Mouse (Mus musculus) cerebellum, postnatal 25 days (tissue): Measurements from ENCODE around the gene Uba52.

Source experiments
- DNase-seq, 2 experiments: peaks; one replicate each; pipeline ENCODE4 v3.0.0; 2021; ENCODE audit warnings: mixed read lengths in 2 of 2

The Uba52 gene

GRCm38 (mm10) chr8:70481908-70482307 is 28.7 kb downstream of the Uba52 start:
- DNase-seq: no peak

- DNase-seq: peak in 1 of 2 experiments; percentile 54
These were observed 33.2 kb downstream of the Uba52 start for GRCm38 (mm10) chr8:70477269-70477982.

- DNase-seq: peak; percentile 96 to 98
These were observed 34.0 kb downstream of the Uba52 start, which contains the start of gene Klhl26 for GRCm38 (mm10) chr8:70476333-70477268. Gene Klhl26 (minus strand): TSS chr8:70476968.

- peak; percentile 77 to 79 for DNase-seq
These were observed 38.7 kb downstream of the Uba52 start for GRCm38 (mm10) chr8:70471856-70472255.

GRCm38 (mm10) chr8:70469938-70470337 is 40.7 kb downstream of the Uba52 start:
- DNase-seq: no peak

- DNase-seq: no peak
These were observed 41.2 kb downstream of the Uba52 start for GRCm38 (mm10) chr8:70469295-70469916.

GRCm38 (mm10) chr8:70468733-70469132 is 41.9 kb downstream of the Uba52 start:
- no peak for DNase-seq

GRCm38 (mm10) chr8:70467907-70468306 is 42.7 kb downstream of the Uba52 start:
- no peak for DNase-seq

GRCm38 (mm10) chr8:70467229-70467725 is 43.3 kb downstream of the Uba52 start:
- no peak for DNase-seq

- DNase-seq: no peak
These were observed 43.8 kb downstream of the Uba52 start for GRCm38 (mm10) chr8:70466771-70467170.

GRCm38 (mm10) chr8:70466305-70466704 is 44.3 kb downstream of the Uba52 start:
- DNase-seq: no peak

- no peak for DNase-seq
These were observed 44.9 kb downstream of the Uba52 start for GRCm38 (mm10) chr8:70465701-70466100.

- no peak for DNase-seq
These were observed 46.4 kb downstream of the Uba52 start for GRCm38 (mm10) chr8:70464162-70464561.

GRCm38 (mm10) chr8:70463306-70463705 is 47.3 kb downstream of the Uba52 start:
- DNase-seq: no peak

GRCm38 (mm10) chr8:70462516-70462813 is 48.1 kb downstream of the Uba52 start:
- no peak for DNase-seq

GRCm38 (mm10) chr8:70461765-70462515 is 48.7 kb downstream of the Uba52 start:
- DNase-seq: no peak

- peak; percentile 77 to 78 for DNase-seq
These were observed 50.0 kb downstream of the Uba52 start for GRCm38 (mm10) chr8:70460606-70461005.

- DNase-seq: peak in 1 of 2 experiments; percentile 52
These were observed 50.4 kb downstream of the Uba52 start for GRCm38 (mm10) chr8:70460199-70460598.

- no peak for DNase-seq
These were observed 51.0 kb downstream of the Uba52 start for GRCm38 (mm10) chr8:70459636-70460035.

- DNase-seq: no peak
These were observed 52.1 kb downstream of the Uba52 start for GRCm38 (mm10) chr8:70458462-70458861.
